Mouse (Mus musculus) urinary bladder, postnatal 4 days (tissue): ENCODE results near the gene Ldoc1.

Experiments used
- DNase-seq, 2 experiments: peaks; one replicate each; pipeline ENCODE4 v3.0.0; 2021 to 2022; ENCODE audit warnings: low spot score in 2 of 2

Ldoc1 gene

GRCm38 (mm10) chrX:61709302-61710033, at the start of gene Ldoc1:
TSS of gene Ldoc1 (plus strand) at chrX:61709497.
- no peak for DNase-seq

DNA sequence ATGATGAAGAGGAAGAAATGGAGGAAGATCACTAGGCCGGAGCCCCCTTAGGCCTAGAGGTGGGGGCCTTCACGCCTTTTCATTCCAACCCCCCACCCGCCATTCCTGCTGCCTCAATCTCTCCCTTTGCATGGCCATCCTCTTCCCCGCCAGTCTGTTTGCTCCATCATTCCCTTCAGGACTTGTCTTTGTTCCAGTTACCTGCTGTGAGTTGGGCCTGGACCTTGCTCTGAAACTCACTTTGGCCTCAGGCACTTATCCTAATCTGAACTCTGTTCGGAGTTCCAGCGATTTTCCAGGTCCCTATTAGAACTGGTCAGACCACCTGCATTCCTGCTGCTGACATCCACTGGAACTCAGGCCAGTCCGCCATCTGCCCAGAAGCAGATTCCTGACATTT, 834 bp downstream of the Ldoc1 start:
- no peak for DNase-seq

- DNase-seq, result no peak
Measured at GRCm38 (mm10) chrX:61722281-61723028, 13.2 kb downstream of the Ldoc1 start.

DNA sequence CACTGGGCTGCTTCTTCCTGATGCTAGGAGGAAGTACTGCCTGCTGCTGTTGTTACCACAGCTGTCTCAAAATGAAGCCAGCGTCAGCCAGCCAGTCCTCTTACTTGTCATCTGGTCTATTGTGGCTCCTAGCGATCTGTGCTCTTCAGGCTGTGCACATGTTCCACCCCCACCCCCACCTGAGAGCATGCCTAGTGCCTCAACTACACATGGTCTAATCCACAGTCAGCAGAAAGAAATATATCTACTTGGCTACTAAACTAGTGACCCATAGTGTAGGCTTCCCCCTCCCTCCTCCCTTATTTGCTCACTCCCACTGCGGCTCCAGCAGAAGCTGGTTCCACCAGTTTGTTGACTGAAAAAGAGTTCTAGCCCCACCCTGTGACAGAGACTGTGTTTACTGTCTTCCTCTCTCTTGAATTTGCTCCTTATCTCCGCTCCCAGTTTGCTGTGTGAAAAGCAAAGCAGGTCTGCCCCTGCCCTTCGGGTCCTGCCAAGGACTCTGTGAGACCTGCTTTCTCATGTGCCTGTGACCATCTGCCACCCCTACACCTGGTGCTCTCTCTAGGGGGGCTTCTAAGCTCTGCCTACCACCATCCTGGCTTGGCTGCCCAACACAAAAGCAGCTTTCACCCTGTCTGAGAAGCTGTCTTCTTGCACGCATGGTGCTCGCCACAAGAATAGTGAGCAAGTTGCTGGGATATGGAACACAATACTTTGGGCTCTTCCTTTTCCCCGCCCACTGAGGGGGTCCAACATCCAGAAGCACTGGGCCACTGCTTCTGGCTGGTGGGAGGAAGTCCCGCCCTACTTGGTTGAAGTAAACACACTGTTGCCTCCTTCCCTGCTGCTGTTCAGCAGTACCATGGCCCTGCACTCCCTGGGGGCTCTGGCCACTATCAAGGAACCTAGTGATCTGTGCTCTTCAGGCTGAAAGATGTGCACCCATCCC, 14.0 kb downstream of the Ldoc1 start:
- DNase-seq, result no peak

DNA sequence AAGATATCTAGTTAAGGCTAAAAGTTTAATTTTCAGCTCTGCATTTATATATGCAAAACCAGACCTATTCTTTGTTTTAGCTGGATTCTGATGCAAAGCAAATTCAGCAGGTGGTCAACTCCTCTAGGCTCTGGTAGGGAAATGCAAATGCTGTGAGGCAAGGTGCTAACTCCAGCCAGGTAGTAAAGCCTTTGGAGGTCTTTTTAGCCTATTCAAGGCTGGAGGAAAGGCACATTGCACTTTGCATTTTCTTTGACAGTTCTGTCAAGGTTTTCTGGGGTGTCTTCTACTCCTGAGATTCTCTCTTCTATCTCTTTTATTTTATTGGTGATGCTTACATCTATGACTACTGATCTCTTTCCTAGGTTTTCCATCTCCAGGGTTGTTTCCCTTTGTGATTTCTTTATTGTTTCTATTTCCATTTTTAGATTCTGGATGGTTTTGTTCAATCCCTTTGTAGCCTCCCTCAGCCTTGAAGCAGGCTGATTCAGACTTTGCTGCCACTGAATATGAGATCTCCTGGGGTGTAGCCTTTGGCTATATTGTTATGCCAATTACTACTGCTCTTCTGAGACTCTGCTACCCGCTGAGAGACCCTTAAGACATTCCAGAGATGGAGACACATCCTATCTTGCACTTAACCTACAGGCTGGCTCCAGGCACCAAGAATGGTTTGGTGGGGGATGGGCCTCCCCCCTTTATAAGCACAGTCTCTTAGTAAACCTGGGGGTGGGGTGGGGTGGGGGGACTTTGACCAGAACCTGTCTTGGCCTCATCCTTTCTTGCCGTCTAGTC, 18.4 kb downstream of the Ldoc1 start:
- DNase-seq, result no peak
